Mouse (Mus musculus) olfactory bulb, adult 2 months (tissue): Measurements from ENCODE around the gene Ppp2r5c.

Experiments used
- CTCF ChIP-seq: fragments of 200-500 bp; IDR thresholded peaks from 2 replicates; pipeline ENCODE4 v1.5.1; 2012; ENCODE audit warnings: low read depth, mild to moderate bottlenecking, low read length, moderate library complexity; ENCODE audit not compliant: insufficient read depth
- POLR2A ChIP-seq: fragments of 200-500 bp; IDR thresholded peaks from 2 replicates; pipeline ENCODE4 v1.6.1; 2012; ENCODE audit warnings: mild to moderate bottlenecking, low read depth, low read length, moderate library complexity; ENCODE audit not compliant: insufficient read depth

- TF ChIP-seq POLR2A = no peak
- no peak for TF ChIP-seq CTCF
These were observed 9.1 kb downstream of the Ppp2r5c start for GRCm38 (mm10) chr12:110456024-110456423.
